Mouse (Mus musculus): ENCODE measurements around the gene Mgea5. TPM values are rescaled to one million over a fixed set of nuclear protein-coding genes. Genes with fewer than 3 reads are reported as not detected.

Mgea5 gene
- total and polyA plus RNA-seq, 3 experiments: 66.4 to 69.8 (median 69.4) TPM

DNA sequence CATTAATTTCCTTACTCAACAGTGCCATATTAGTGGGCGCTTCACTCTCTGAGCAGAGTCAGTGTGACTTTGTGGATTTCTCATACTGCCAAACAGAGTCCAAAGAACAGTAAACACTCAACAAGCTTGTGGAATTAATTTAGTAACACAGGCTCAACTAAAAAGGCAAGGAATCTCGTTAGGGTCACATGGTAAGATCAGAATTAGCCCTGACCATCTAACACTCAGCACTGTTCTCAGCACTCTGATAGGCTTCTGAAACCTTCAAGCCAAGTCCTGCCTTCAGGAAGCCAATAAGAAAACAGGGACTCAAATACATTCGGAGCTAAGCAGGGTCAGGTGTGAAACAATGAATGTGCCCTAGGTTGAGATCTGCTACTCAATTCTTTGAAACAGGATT lies 42.5 kb upstream of the Mgea5 start:
- in situ Hi-C loops (cut with MboI; ENCODE audit: low pct_ligation_motif_present, low pct_unique_long_range_greater_than_20kb, low sequenced_read_pairs): no loop called here
- H3K36me3 ChIP-seq (replicated peaks in 1 of 2; ENCODE audit: control insufficient read depth in 1 of 2, insufficient read depth in 1 of 2, low read length in 1 of 2): no peaks in the 10 kb centered on the region
- H3K9me3 ChIP-seq (replicated peaks; ENCODE audit: low read length): peaks cover 3% of the 10 kb centered on the region
- no peaks in the 10 kb centered on the region for H3K4me1 ChIP-seq (ENCODE audit: control insufficient read depth in 1 of 2, insufficient read depth in 2 of 2)
- no peak for DNase-seq (ENCODE audit: extremely low read depth)
- TF ChIP-seq USF1 (IDR thresholded peaks at IDR 0.05; ENCODE audit: low read depth, low read length): no peak
- TF ChIP-seq JUND (conservative IDR thresholded peaks at IDR 0.05; ENCODE audit: low read depth, low read length): no peak
- no peak for TF ChIP-seq POLR2A (IDR thresholded peaks at IDR 0.05; ENCODE audit: low read depth, low read length)
- TF ChIP-seq ZNF384 (IDR thresholded peaks at IDR 0.05; ENCODE audit: low read depth, low read length): no peak
- no peak for TF ChIP-seq USF2 (conservative IDR thresholded peaks at IDR 0.05; ENCODE audit: low read depth, low read length)
- no peak for TF ChIP-seq MAFK (IDR thresholded peaks at IDR 0.05; ENCODE audit: insufficient replicate concordance, low read length)
- no peak for TF ChIP-seq BHLHE40 (IDR thresholded peaks at IDR 0.05; ENCODE audit: low read depth, low read length)
- no peak for TF ChIP-seq JUN (IDR thresholded peaks at IDR 0.05; ENCODE audit: insufficient read depth, low read depth, low read length)
- TF ChIP-seq E2F4 (IDR thresholded peaks at IDR 0.05; ENCODE audit: insufficient replicate concordance, low read depth, low read length): no peak
- TF ChIP-seq CHD2 (IDR thresholded peaks at IDR 0.05; ENCODE audit: low read length): no peak
- no peak for TF ChIP-seq ELF1 (IDR thresholded peaks at IDR 0.05; ENCODE audit: low read depth, low read length)
- no peak for TF ChIP-seq UBTF (IDR thresholded peaks at IDR 0.05; ENCODE audit: low read depth, low read length)
- no peak for TF ChIP-seq SIN3A (IDR thresholded peaks at IDR 0.05; ENCODE audit: low read length)
- TF ChIP-seq GABPA (IDR thresholded peaks at IDR 0.05; ENCODE audit: insufficient replicate concordance, low read depth, low read length): no peak
- TF ChIP-seq MEF2A (IDR thresholded peaks at IDR 0.05; ENCODE audit: borderline replicate concordance, low read depth, low read length): no peak
- no peak overlapping the region for H3K9ac ChIP-seq (ENCODE audit: insufficient read depth, low read depth)
- no peak overlapping the region for H3K4me2 ChIP-seq (ENCODE audit: insufficient read depth, low read depth, poor library complexity, severe bottlenecking)
- H3K79me2 ChIP-seq (replicated peaks; ENCODE audit: control insufficient read depth, extremely low read depth, insufficient read depth, poor library complexity, severe bottlenecking): no peaks in the 10 kb centered on the region
- no peak overlapping the region for H3K4me3 ChIP-seq (replicated peaks in 1 of 3; ENCODE audit: low read depth in 2 of 3, low read length in 2 of 3, poor library complexity in 1 of 3)
- no peak overlapping the region for H3K27ac ChIP-seq (ENCODE audit: insufficient read depth, low read depth)
- H3K27me3 ChIP-seq (replicated peaks): no peaks in the 10 kb centered on the region
- dilution Hi-C loops (cut with MboI; ENCODE audit: extremely low pct_ligation_motif_present, extremely low pct_unique_long_range_greater_than_20kb, low sequenced_read_pairs): no loop called here

DNA sequence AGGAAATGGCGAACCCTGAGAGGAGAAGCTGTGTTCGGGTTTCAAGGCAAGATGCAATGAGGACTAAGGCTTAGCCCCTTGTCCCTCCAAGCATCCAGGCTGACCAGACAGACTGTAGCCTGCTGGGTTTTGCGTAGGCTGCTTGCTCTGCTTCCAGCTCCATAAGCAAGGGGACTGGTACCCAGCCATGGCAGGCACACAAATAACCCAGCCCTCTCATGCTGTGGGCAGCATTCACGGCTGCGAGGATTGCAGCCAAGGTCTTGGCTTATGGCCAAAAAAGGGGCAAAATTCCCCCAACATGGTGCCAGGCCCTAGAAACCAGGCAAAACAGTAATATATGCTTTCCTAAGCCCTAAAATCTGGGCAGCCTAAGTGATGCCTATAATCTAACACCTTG lies 38.2 kb upstream of the Mgea5 start:
- peaks cover 6 to 13% of the 10 kb centered on the region in 2 experiments; a peak in 3 of 4 replicates for H3K4me1 ChIP-seq (ENCODE audit: control insufficient read depth in 1 of 2, insufficient read depth in 2 of 2)
- H3K9ac ChIP-seq (ENCODE audit: insufficient read depth, low read depth): no peak overlapping the region
- DNase-seq (ENCODE audit: extremely low read depth): no peak
- in situ Hi-C loops (cut with MboI; ENCODE audit: low pct_ligation_motif_present, low pct_unique_long_range_greater_than_20kb, low sequenced_read_pairs): no loop called here
- no peaks in the 10 kb centered on the region for H3K79me2 ChIP-seq (replicated peaks; ENCODE audit: control insufficient read depth, extremely low read depth, insufficient read depth, poor library complexity, severe bottlenecking)
- dilution Hi-C loops (cut with MboI; ENCODE audit: extremely low pct_ligation_motif_present, extremely low pct_unique_long_range_greater_than_20kb, low sequenced_read_pairs): no loop called here
- H3K4me3 ChIP-seq (replicated peaks in 1 of 3; ENCODE audit: low read depth in 2 of 3, low read length in 2 of 3, poor library complexity in 1 of 3): no peak overlapping the region
- no peaks in the 10 kb centered on the region for H3K27me3 ChIP-seq (replicated peaks)
- H3K9me3 ChIP-seq (replicated peaks; ENCODE audit: low read length): no peaks in the 10 kb centered on the region
- no peak overlapping the region for H3K4me2 ChIP-seq (ENCODE audit: insufficient read depth, low read depth, poor library complexity, severe bottlenecking)
- peaks cover 0 to 4% of the 10 kb centered on the region in 2 experiments for H3K36me3 ChIP-seq (replicated peaks in 1 of 2; ENCODE audit: control insufficient read depth in 1 of 2, insufficient read depth in 1 of 2, low read length in 1 of 2)
- TF ChIP-seq JUND (conservative IDR thresholded peaks at IDR 0.05; ENCODE audit: low read depth, low read length) (no peak), PAX5 (IDR thresholded peaks at IDR 0.05; ENCODE audit: low read length) (no peak), ZC3H11A (IDR thresholded peaks at IDR 0.05; ENCODE audit: low read depth, low read length) (no peak), SIN3A (IDR thresholded peaks at IDR 0.05; ENCODE audit: low read length) (no peak), MYC (IDR thresholded peaks at IDR 0.05; ENCODE audit: low read depth, low read length) (no peak), TCF12 (IDR thresholded peaks at IDR 0.05; ENCODE audit: low read depth, low read length) (no peak), RAD21 (IDR thresholded peaks at IDR 0.05; ENCODE audit: low read depth, low read length) (no peak), KAT2A (IDR thresholded peaks at IDR 0.05; ENCODE audit: insufficient replicate concordance, low read length) (no peak), UBTF (IDR thresholded peaks at IDR 0.05; ENCODE audit: low read depth, low read length) (no peak), ELF1 (IDR thresholded peaks at IDR 0.05; ENCODE audit: low read depth, low read length) (no peak), ZKSCAN1 (IDR thresholded peaks at IDR 0.05; ENCODE audit: borderline replicate concordance, low read depth, low read length) (no peak), NRF1 (IDR thresholded peaks at IDR 0.05; ENCODE audit: low read depth, low read length) (no peak), MAZ (IDR thresholded peaks at IDR 0.05; ENCODE audit: low read depth, low read length) (no peak), RCOR1 (conservative IDR thresholded peaks at IDR 0.05; ENCODE audit: low read depth, low read length) (no peak)
- no peak overlapping the region for H3K27ac ChIP-seq (ENCODE audit: insufficient read depth, low read depth)

Measured in CH12.LX (cell line).